Mouse (Mus musculus) myocyte (in vitro differentiated cells): ENCODE measurements around the gene Gpx7. TPM values are rescaled to one million over a fixed set of nuclear protein-coding genes. Genes with fewer than 3 reads are reported as not detected.

Experiments used
- H3K27me3 ChIP-seq: one replicate; pipeline ENCODE4 v1.6.1; 2011; ENCODE audit not compliant: control insufficient read depth, insufficient read depth, insufficient read length
- H3K36me3 ChIP-seq: one replicate; pipeline ENCODE4 v1.6.1; 2011; ENCODE audit not compliant: control insufficient read depth, insufficient read depth
- H3K4me2 ChIP-seq: one replicate; pipeline ENCODE4 v1.6.1; 2011; ENCODE audit warnings: low read depth, control low read depth
- H3K4me3 ChIP-seq: one replicate; pipeline ENCODE4 v1.5.1; 2011; ENCODE audit warnings: mild to moderate bottlenecking, control low read depth, moderate library complexity
- H3K79me2 ChIP-seq: one replicate; pipeline ENCODE4 v1.6.1; 2011; ENCODE audit not compliant: control insufficient read depth, insufficient read depth
- H3ac ChIP-seq: one replicate; pipeline ENCODE4 v1.6.1; 2011; ENCODE audit not compliant: control insufficient read depth, insufficient read length
- CEBPB ChIP-seq: IDR thresholded peaks from 2 replicates; pipeline ENCODE4 v1.6.1; 2011; ENCODE audit warnings: mild to moderate bottlenecking, moderate library complexity; ENCODE audit not compliant: poor library complexity, insufficient read depth, severe bottlenecking
- E2F4 ChIP-seq: IDR thresholded peaks from one replicate; pipeline ENCODE4 v1.6.1; 2011; ENCODE audit warnings: mild to moderate bottlenecking, control low read depth, moderate library complexity; ENCODE audit not compliant: insufficient read depth
- MAX ChIP-seq: IDR thresholded peaks from one replicate; pipeline ENCODE4 v1.6.1; 2011; ENCODE audit warnings: low read depth, mild to moderate bottlenecking, control low read depth
- MYOD1 ChIP-seq, 3 experiments: IDR thresholded peaks; one replicate each; pipeline ENCODE4 v1.6.1; 2011; ENCODE audit warnings: control low read depth in 2 of 3, low read depth in 2 of 3, mild to moderate bottlenecking in 2 of 3, moderate library complexity in 1 of 3; ENCODE audit not compliant: insufficient read length in 2 of 3, control insufficient read depth in 1 of 3
- MYOG ChIP-seq, 3 experiments: IDR thresholded peaks; one replicate each; pipeline ENCODE4 v1.6.1; 2011; ENCODE audit warnings: control low read depth in 2 of 3, low read depth in 2 of 3, mild to moderate bottlenecking in 2 of 3; ENCODE audit not compliant: insufficient read length in 2 of 3, control insufficient read depth in 1 of 3, insufficient read depth in 1 of 3
- POLR2A ChIP-seq: IDR thresholded peaks from one replicate; pipeline ENCODE4 v1.6.1; 2011; ENCODE audit warnings: low read depth, mild to moderate bottlenecking, control low read depth, moderate library complexity; ENCODE audit not compliant: insufficient read length
- POLR2AphosphoS2 ChIP-seq: IDR thresholded peaks from one replicate; pipeline ENCODE4 v1.6.1; 2011; ENCODE audit warnings: low read depth, control low read depth; ENCODE audit not compliant: insufficient read length
- REST ChIP-seq: IDR thresholded peaks from one replicate; pipeline ENCODE4 v1.6.1; 2011; ENCODE audit warnings: mild to moderate bottlenecking, control low read depth, moderate library complexity; ENCODE audit not compliant: insufficient read depth, insufficient read length
- SRF ChIP-seq: IDR thresholded peaks from one replicate; pipeline ENCODE4 v1.6.1; 2011; ENCODE audit warnings: low read depth; ENCODE audit not compliant: control insufficient read depth, insufficient read length
- TCF12 ChIP-seq: IDR thresholded peaks from one replicate; pipeline ENCODE4 v1.6.1; 2011; ENCODE audit warnings: mild to moderate bottlenecking, control low read depth; ENCODE audit not compliant: poor library complexity, insufficient read depth, severe bottlenecking
- TCF3 ChIP-seq: IDR thresholded peaks from one replicate; pipeline ENCODE4 v1.6.1; 2011; ENCODE audit warnings: low read depth, control low read depth; ENCODE audit not compliant: insufficient read length
- USF1 ChIP-seq: IDR thresholded peaks from one replicate; pipeline ENCODE4 v1.6.1; 2011; ENCODE audit warnings: low read depth, mild to moderate bottlenecking, control low read depth, moderate library complexity
- polyA plus RNA-seq: library from polyadenylated mRNA; unstranded; fragments of >200 nt; fragmentation: generic; extraction: Trizol; gene quantifications from one replicate; pipeline ENCODE4 v1.2.1, GENCODE M21; 2012; ENCODE audit warnings: missing spikeins

Gpx7 gene
- polyA plus RNA-seq, 1 experiment, result 0.34 TPM

GRCm38 (mm10) chr4:108387681-108388253 lies 19.0 kb downstream of the Gpx7 start:
- H3ac ChIP-seq, result no peak overlapping the region
- H3K36me3 ChIP-seq, result no peaks in the 10 kb centered on the region
- H3K27me3 ChIP-seq, result no peaks in the 10 kb centered on the region
- TF ChIP-seq POLR2A (peak; percentile 42), CEBPB (no peak)
- H3K4me2 ChIP-seq, result peak overlapping the region; percentile 66
- no peaks in the 10 kb centered on the region for H3K79me2 ChIP-seq
- H3K4me3 ChIP-seq, result peak overlapping the region; percentile 2

- no peaks in the 10 kb centered on the region for H3K79me2 ChIP-seq
- H3K27me3 ChIP-seq, result no peaks in the 10 kb centered on the region
- no peaks in the 10 kb centered on the region for H3K36me3 ChIP-seq
- H3ac ChIP-seq, result no peak overlapping the region
- peak overlapping the region; percentile 66 for H3K4me2 ChIP-seq
- TF ChIP-seq MYOG (IDR thresholded peaks at IDR 0.05; ENCODE audit: control insufficient read depth in 1 of 3, insufficient read depth in 1 of 3, insufficient read length in 2 of 3, low read depth in 2 of 3), result no peak
- no peak for TF ChIP-seq USF1
- TF ChIP-seq REST, result no peak
- TF ChIP-seq MAX, result no peak
- TF ChIP-seq TCF12, result no peak
- no peak for TF ChIP-seq POLR2A
- no peak for TF ChIP-seq CEBPB
- TF ChIP-seq TCF3, result no peak
- peak overlapping the region; percentile 2 for H3K4me3 ChIP-seq
Observed at GRCm38 (mm10) chr4:108387106-108387505, 19.7 kb downstream of the Gpx7 start.

GRCm38 (mm10) chr4:108386087-108386486 lies 20.7 kb downstream of the Gpx7 start:
- TF ChIP-seq POLR2AphosphoS2 (no peak), MAX (no peak), CEBPB (no peak), USF1 (no peak), MYOD1 (IDR thresholded peaks at IDR 0.05; ENCODE audit: control insufficient read depth in 1 of 3, insufficient read length in 2 of 3, low read depth in 2 of 3) (no peak), TCF12 (no peak), REST (no peak), E2F4 (no peak), TCF3 (no peak), MYOG (IDR thresholded peaks at IDR 0.05; ENCODE audit: control insufficient read depth in 1 of 3, insufficient read depth in 1 of 3, insufficient read length in 2 of 3, low read depth in 2 of 3) (no peak), POLR2A (no peak), SRF (no peak)
- no peak overlapping the region for H3ac ChIP-seq

GRCm38 (mm10) chr4:108383183-108383714 lies 23.5 kb downstream of the Gpx7 start, which contains the start of gene Shisal2a:
TSS of gene Shisal2a (minus strand) at chr4:108383349.
- H3K36me3 ChIP-seq, result no peaks in the 10 kb centered on the region
- H3ac ChIP-seq, result no peak within 1 kb of the TSS
- no peak within 1 kb of the TSS for H3K4me3 ChIP-seq
- TF ChIP-seq POLR2AphosphoS2 (no peak), E2F4 (no peak), TCF12 (no peak), MYOD1 (IDR thresholded peaks at IDR 0.05; ENCODE audit: control insufficient read depth in 1 of 3, insufficient read length in 2 of 3, low read depth in 2 of 3) (no peak), MYOG (IDR thresholded peaks at IDR 0.05; ENCODE audit: control insufficient read depth in 1 of 3, insufficient read depth in 1 of 3, insufficient read length in 2 of 3, low read depth in 2 of 3) (peak in 1 of 3 experiments; percentile 2), REST (no peak), CEBPB (no peak), POLR2A (no peak)
- no peaks in the 10 kb centered on the region for H3K79me2 ChIP-seq
- H3K27me3 ChIP-seq, result no peaks in the 10 kb centered on the region
- no peak within 1 kb of the TSS for H3K4me2 ChIP-seq

More at GRCm38 (mm10) chr4:108386087-108386486, 20.7 kb downstream of the Gpx7 start:
- no peak overlapping the region for H3K4me3 ChIP-seq
- H3K4me2 ChIP-seq, result no peak overlapping the region
- H3K79me2 ChIP-seq, result no peaks in the 10 kb centered on the region
- no peaks in the 10 kb centered on the region for H3K36me3 ChIP-seq
- H3K27me3 ChIP-seq, result no peaks in the 10 kb centered on the region

- H3K4me3 ChIP-seq, result no peak overlapping the region
- no peaks in the 10 kb centered on the region for H3K36me3 ChIP-seq
- H3K27me3 ChIP-seq, result no peaks in the 10 kb centered on the region
- no peak overlapping the region for H3ac ChIP-seq
- H3K4me2 ChIP-seq, result peak overlapping the region; percentile 28
- TF ChIP-seq MYOD1 (IDR thresholded peaks at IDR 0.05; ENCODE audit: control insufficient read depth in 1 of 3, insufficient read length in 2 of 3, low read depth in 2 of 3) (peak in 1 of 3 experiments; percentile 22), REST (no peak), CEBPB (peak; percentile 97)
- H3K79me2 ChIP-seq, result no peaks in the 10 kb centered on the region
Observed at GRCm38 (mm10) chr4:108380146-108380545, 26.6 kb downstream of the Gpx7 start.
